Mouse (Mus musculus) lung, embryonic 15.5 days (tissue): ENCODE results near the gene Cep164. TPM values are rescaled to one million over a fixed set of nuclear protein-coding genes. Genes with fewer than 3 reads are reported as not detected.
A peak's percentile ranks its signal among the peaks of the same experiment; 100 is the strongest.

Experiments
- ATAC-seq: fragments of 200-750 bp; cut with Nextera tagmentation; 2 replicates; pipeline ENCODE4 v1.8.0; 2017; ENCODE audit warnings: moderate number of reproducible peaks, borderline replicate concordance; ENCODE audit not compliant: low FRiP score, low TSS enrichment; ENCODE audit errors: extremely low read depth
- H3K27ac ChIP-seq: fragments of 300-500 bp; sonication (generic); 2 replicates; pipeline ENCODE4 v1.5.1; 2015; ENCODE audit warnings: moderate library complexity, mild to moderate bottlenecking, inconsistent platforms
- H3K27me3 ChIP-seq: fragments of 300-500 bp; sonication (generic); 2 replicates; pipeline ENCODE4 v1.6.1; 2015; ENCODE audit warnings: inconsistent platforms
- H3K36me3 ChIP-seq: fragments of 300-500 bp; sonication (generic); 2 replicates; pipeline ENCODE4 v1.6.1; 2015; ENCODE audit warnings: inconsistent platforms
- H3K4me1 ChIP-seq: fragments of 300-500 bp; sonication (generic); 2 replicates; pipeline ENCODE4 v1.6.1; 2015; ENCODE audit warnings: inconsistent platforms
- H3K4me2 ChIP-seq: fragments of 300-500 bp; sonication (generic); 2 replicates; pipeline ENCODE4 v1.6.1; 2015; ENCODE audit warnings: inconsistent platforms, mild to moderate bottlenecking, moderate library complexity
- H3K4me3 ChIP-seq: fragments of 300-500 bp; sonication (generic); 2 replicates; pipeline ENCODE4 v1.5.1; 2015; ENCODE audit warnings: mild to moderate bottlenecking, inconsistent platforms
- H3K9ac ChIP-seq: fragments of 300-500 bp; sonication (generic); 2 replicates; pipeline ENCODE4 v1.6.1; 2015; ENCODE audit warnings: inconsistent platforms
- H3K9me3 ChIP-seq: fragments of 300-500 bp; sonication (generic); 2 replicates; pipeline ENCODE4 v1.6.1; 2016; ENCODE audit warnings: inconsistent platforms
- WGBS: fragments of 180-500 bp; shearing (Covaris S2); methylation state at CpG from one replicate; pipeline ENCODE4 v1.1.7; 2015; 5-methylcytosine and 5-hydroxymethylcytosine counted together
- polyA plus RNA-seq: library from polyadenylated mRNA; unstranded; fragments of >200 nt; fragmentation: Nextera tagmentation; extraction: Ambion mirVana; gene quantifications from 2 replicates; pipeline ENCODE4 v1.2.1, GENCODE M21; 2015

Gene Cep164
- polyA plus RNA-seq: 21.5 and 22.1 TPM in 2 replicates

GRCm38 (mm10) chr9:45828291-45828963 is at the start of gene Cep164:
Gene Cep164 (minus strand): TSS chr9:45828691.
- peak within 1 kb of the TSS; percentile 82 for H3K4me3 ChIP-seq
- H3K36me3 ChIP-seq: no peaks in the 10 kb centered on the region
- peak; percentile 95 for ATAC-seq
- peak within 1 kb of the TSS; percentile 57 for H3K9ac ChIP-seq
- 0% methylated on average over 31 of the region's 31 CpGs for WGBS
- H3K9me3 ChIP-seq: no peaks in the 10 kb centered on the region
- no peaks in the 10 kb centered on the region for H3K27me3 ChIP-seq
- peaks cover 6% of the 10 kb centered on the region; the same call in 1 of the 2 replicates for H3K4me1 ChIP-seq
- peak within 1 kb of the TSS; percentile 65 for H3K27ac ChIP-seq
- H3K4me2 ChIP-seq: peak within 1 kb of the TSS; percentile 85

- 50% methylated on average over 2 of the region's 2 CpGs for WGBS
- no peak overlapping the region for H3K27ac ChIP-seq
- H3K4me1 ChIP-seq: no peaks in the 10 kb centered on the region
- no peaks in the 10 kb centered on the region for H3K27me3 ChIP-seq
- H3K4me2 ChIP-seq: no peak overlapping the region
- ATAC-seq: no peak
- no peak overlapping the region for H3K9ac ChIP-seq
- no peak overlapping the region for H3K4me3 ChIP-seq
- peaks cover 31% of the 10 kb centered on the region for H3K36me3 ChIP-seq
- H3K9me3 ChIP-seq: no peaks in the 10 kb centered on the region
Observed at GRCm38 (mm10) chr9:45877928-45878327, 49.4 kb upstream of the Cep164 start.

- no peak for ATAC-seq
- 67% methylated on average over 3 of the region's 3 CpGs for WGBS
- peaks cover 67% of the 10 kb centered on the region for H3K36me3 ChIP-seq
Observed at GRCm38 (mm10) chr9:45870265-45870664, 41.8 kb upstream of the Cep164 start.

GRCm38 (mm10) chr9:45869181-45869580 is 40.7 kb upstream of the Cep164 start:
- no peaks in the 10 kb centered on the region for H3K4me1 ChIP-seq
- no peak overlapping the region for H3K4me3 ChIP-seq
- WGBS: 91% methylated on average over 3 of the region's 3 CpGs
- ATAC-seq: no peak
- H3K4me2 ChIP-seq: no peak overlapping the region
- no peak overlapping the region for H3K9ac ChIP-seq
- H3K27ac ChIP-seq: no peak overlapping the region
- no peaks in the 10 kb centered on the region for H3K9me3 ChIP-seq
- peaks cover 78% of the 10 kb centered on the region for H3K36me3 ChIP-seq
- H3K27me3 ChIP-seq: no peaks in the 10 kb centered on the region

More at GRCm38 (mm10) chr9:45870265-45870664, 41.8 kb upstream of the Cep164 start:
- H3K9ac ChIP-seq: no peak overlapping the region
- no peak overlapping the region for H3K27ac ChIP-seq
- no peaks in the 10 kb centered on the region for H3K4me1 ChIP-seq
- H3K9me3 ChIP-seq: no peaks in the 10 kb centered on the region
- no peak overlapping the region for H3K4me3 ChIP-seq
- H3K4me2 ChIP-seq: no peak overlapping the region
- H3K27me3 ChIP-seq: no peaks in the 10 kb centered on the region

- 91% methylated on average over 7 of the region's 7 CpGs for WGBS
- no peak overlapping the region for H3K27ac ChIP-seq
- H3K27me3 ChIP-seq: no peaks in the 10 kb centered on the region
- H3K4me1 ChIP-seq: no peaks in the 10 kb centered on the region
- H3K36me3 ChIP-seq: peaks cover 77% of the 10 kb centered on the region
- H3K9ac ChIP-seq: no peak overlapping the region
- H3K4me3 ChIP-seq: no peak overlapping the region
- no peaks in the 10 kb centered on the region for H3K9me3 ChIP-seq
- ATAC-seq: no peak
- no peak overlapping the region for H3K4me2 ChIP-seq
Observed at GRCm38 (mm10) chr9:45861813-45862212, 33.3 kb upstream of the Cep164 start.

- no peaks in the 10 kb centered on the region for H3K27me3 ChIP-seq
- peaks cover 60% of the 10 kb centered on the region for H3K36me3 ChIP-seq
- H3K27ac ChIP-seq: no peak overlapping the region
- no peaks in the 10 kb centered on the region for H3K4me1 ChIP-seq
- H3K9ac ChIP-seq: no peak overlapping the region
- no peak for ATAC-seq
- no peaks in the 10 kb centered on the region for H3K9me3 ChIP-seq
- no peak overlapping the region for H3K4me3 ChIP-seq
- WGBS: 91% methylated on average over 10 of the region's 10 CpGs
- no peak overlapping the region for H3K4me2 ChIP-seq
Observed at GRCm38 (mm10) chr9:45859364-45859763, 30.9 kb upstream of the Cep164 start.

GRCm38 (mm10) chr9:45854136-45854535 is 25.6 kb upstream of the Cep164 start:
- no peak overlapping the region for H3K9ac ChIP-seq
- WGBS: 86% methylated on average over 1 of the region's 1 CpGs
- peaks cover 15% of the 10 kb centered on the region for H3K4me1 ChIP-seq
- H3K4me2 ChIP-seq: no peak overlapping the region
- H3K27ac ChIP-seq: no peak overlapping the region
- no peaks in the 10 kb centered on the region for H3K9me3 ChIP-seq
- no peaks in the 10 kb centered on the region for H3K27me3 ChIP-seq
- no peak for ATAC-seq
- H3K36me3 ChIP-seq: peaks cover 23% of the 10 kb centered on the region
- no peak overlapping the region for H3K4me3 ChIP-seq

GRCm38 (mm10) chr9:45853695-45854094 is 25.2 kb upstream of the Cep164 start:
- H3K9me3 ChIP-seq: no peaks in the 10 kb centered on the region
- no peak overlapping the region for H3K9ac ChIP-seq
- no peaks in the 10 kb centered on the region for H3K27me3 ChIP-seq
- no peak overlapping the region for H3K4me2 ChIP-seq
- H3K4me1 ChIP-seq: peaks cover 17% of the 10 kb centered on the region
- no peak overlapping the region for H3K27ac ChIP-seq
- WGBS: 98% methylated on average over 2 of the region's 2 CpGs
- no peak overlapping the region for H3K4me3 ChIP-seq
- no peak for ATAC-seq
- H3K36me3 ChIP-seq: peaks cover 19% of the 10 kb centered on the region

- WGBS: 83% methylated on average over 2 of the region's 2 CpGs
Observed at GRCm38 (mm10) chr9:45851776-45852175, 23.3 kb upstream of the Cep164 start.

GRCm38 (mm10) chr9:45851330-45851729 is 22.8 kb upstream of the Cep164 start:
- Histone ChIP-seq H3K27me3 (no peaks in the 10 kb centered on the region), H3K27ac (no peak overlapping the region), H3K9me3 (no peaks in the 10 kb centered on the region), H3K36me3 (0 out of 2 replicates have a peak, but pooled peaks cover 6% of the 10 kb centered on the region), H3K4me2 (no peak overlapping the region), H3K4me3 (no peak overlapping the region), H3K4me1 (peaks cover 17% of the 10 kb centered on the region), H3K9ac (no peak overlapping the region)
- WGBS: 44% methylated on average over 5 of the region's 5 CpGs
- ATAC-seq: no peak

More at GRCm38 (mm10) chr9:45851776-45852175, 23.3 kb upstream of the Cep164 start:
- Histone ChIP-seq H3K4me2 (no peak overlapping the region), H3K27me3 (no peaks in the 10 kb centered on the region), H3K9ac (no peak overlapping the region), H3K36me3 (0 out of 2 replicates have a peak, but pooled peaks cover 6% of the 10 kb centered on the region), H3K27ac (no peak overlapping the region), H3K9me3 (no peaks in the 10 kb centered on the region), H3K4me1 (peaks cover 17% of the 10 kb centered on the region), H3K4me3 (no peak overlapping the region)
- ATAC-seq: no peak

- Histone ChIP-seq H3K36me3 (0 out of 2 replicates have a peak, but pooled peaks cover 6% of the 10 kb centered on the region), H3K27ac (peak overlapping the region; percentile 86), H3K27me3 (no peaks in the 10 kb centered on the region), H3K4me1 (peaks cover 17% of the 10 kb centered on the region), H3K9ac (no peak overlapping the region), H3K4me3 (no peak overlapping the region), H3K4me2 (no peak overlapping the region), H3K9me3 (no peaks in the 10 kb centered on the region)
- no peak for ATAC-seq
- WGBS: 72% methylated on average over 8 of the region's 8 CpGs
Observed at GRCm38 (mm10) chr9:45850528-45851155, 22.2 kb upstream of the Cep164 start.
